25 mouse cellular contexts compared by ENCODE assay signal in genomic region chr16:89174435-89174834, GRCm38 (mm10). TPM values are rescaled to one million over a fixed set of nuclear protein-coding genes. Genes with fewer than 3 reads are reported as not detected.
"Had no signal": no experiment of that assay in that cellular context is flagged by ENCODE, and none has a peak within 500 bp of the region (broad histone marks: within the 10 kb centered on the region; RNA-seq: fewer than 3 reads in every experiment).

1110057P08Rik (plus strand) TSS chr16:89174735.

- H3K9me3 ChIP-seq: neural tube, embryonic 13.5 days; neural tube, embryonic 15.5 days; stomach, embryonic 15.5 days had no signal

- H3K4me3 ChIP-seq: neural tube, embryonic 13.5 days; neural tube, embryonic 15.5 days; stomach, embryonic 15.5 days had no signal

- H3K27ac ChIP-seq: neural tube, embryonic 13.5 days; neural tube, embryonic 15.5 days; stomach, embryonic 15.5 days; stomach, postnatal 0 days had no signal

- H3K4me2 ChIP-seq: neural tube, embryonic 13.5 days; neural tube, embryonic 15.5 days; stomach, embryonic 15.5 days had no signal

- H3K9ac ChIP-seq: neural tube, embryonic 13.5 days; neural tube, embryonic 15.5 days; stomach, embryonic 15.5 days had no signal

- H3K27me3 ChIP-seq: neural tube, embryonic 13.5 days; neural tube, embryonic 15.5 days; stomach, embryonic 15.5 days had no signal

- H3K36me3 ChIP-seq: neural tube, embryonic 13.5 days; neural tube, embryonic 15.5 days; stomach, embryonic 15.5 days had no signal

- DNase-seq: retina, postnatal 1 day; right cerebral cortex, adult 18-20 months; right cerebral cortex, postnatal 14 days; right cerebral cortex, postnatal 25 days; right cerebral cortex, postnatal 4 days; spleen, adult 18-20 months; thymus, adult 18-20 months; thymus, adult 2 months; thymus, postnatal 14 days; thymus, postnatal 25 days; thymus, postnatal 36 days; thymus, postnatal 4 days had no signal

- H3K4me1 ChIP-seq: neural tube, embryonic 13.5 days; neural tube, embryonic 15.5 days; stomach, embryonic 15.5 days had no signal

RNA-seq across cellular contexts. Expression of gene 1110057P08Rik, which starts in this region (rescaled TPM):
- total RNA-seq: neutrophil, adult 5-6 weeks had no signal
- polyA plus RNA-seq: neural tube, embryonic 13.5 days; neural tube, embryonic 14.5 days; neural tube, embryonic 15.5 days; small intestine, adult 2 months; spleen, adult 2 months; stomach, embryonic 14.5 days; stomach, embryonic 15.5 days; stomach, embryonic 16.5 days; stomach, postnatal 0 days; testis, adult 2 months; thymus, adult 2 months; thymus, postnatal 0 days; urinary bladder, adult 2 months had no signal
